Mouse (Mus musculus): ENCODE measurements around the gene Ankrd13c.

GRCm38 (mm10) chr3:157897645-157898044 is 49.4 kb upstream of the Ankrd13c start:
- TF ChIP-seq GATA1 (IDR thresholded peaks at IDR 0.05; ENCODE audit: borderline replicate concordance, low read length) = no peak
- TF ChIP-seq FLI1 (IDR thresholded peaks at IDR 0.05; ENCODE audit: low read length) = no peak

Measured in megakaryocyte, embryonic 14.5 days (primary cell).